Mouse (Mus musculus): ENCODE data around the gene Acvr1b. TPM values are rescaled to one million over a fixed set of nuclear protein-coding genes. Genes with fewer than 3 reads are reported as not detected.

The Acvr1b gene
- polyA plus RNA-seq, 1 experiment from 2014 or later: 5.8 TPM

DNA sequence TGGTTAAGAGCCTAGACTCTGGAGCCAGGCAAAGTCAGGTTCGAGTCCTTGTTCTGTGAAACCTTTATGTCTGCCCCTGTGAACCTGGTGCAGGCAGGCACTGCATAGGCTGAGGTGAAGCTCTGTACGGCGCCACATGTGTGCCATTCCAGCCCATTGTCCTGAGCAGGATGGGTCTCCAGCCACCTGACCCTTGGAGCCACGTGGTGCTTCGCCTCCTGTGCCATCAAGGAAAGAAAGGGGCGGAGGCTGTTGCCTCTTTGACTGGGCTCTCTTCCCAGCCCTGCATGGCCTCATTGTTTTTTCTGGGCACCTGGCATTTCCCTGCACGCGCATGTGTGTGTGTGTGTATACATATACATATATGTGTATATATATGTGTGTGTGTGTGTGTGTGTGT is 66.0 kb downstream of the Acvr1b start:
- 66% methylated on average over 8 of the region's 8 CpGs for WGBS
- H3K9ac ChIP-seq (ENCODE audit: low read depth, low read length): no peak overlapping the region
- no peaks in the 10 kb centered on the region for H3K9me3 ChIP-seq (replicated peaks; ENCODE audit: low read length)
- no peak overlapping the region for H3K4me2 ChIP-seq (ENCODE audit: low read length)
- H3K36me3 ChIP-seq (ENCODE audit: insufficient read depth, low read length): no peaks in the 10 kb centered on the region
- peaks cover 8% of the 10 kb centered on the region; the same call in 1 of the 2 replicates for H3K4me1 ChIP-seq (replicated peaks; ENCODE audit: insufficient read depth, low read length)
- ATAC-seq (replicated peaks; ENCODE audit: low FRiP score, low read depth) (no peak), DNase-seq (ENCODE audit: low spot score) (no peak)
- TF ChIP-seq CTCF (IDR thresholded peaks at IDR 0.05; ENCODE audit: low read depth): no peak
- no peak overlapping the region for H3K4me3 ChIP-seq (replicated peaks; ENCODE audit: low read depth, low read length)
- H3K27ac ChIP-seq: no peak overlapping the region
- no peaks in the 10 kb centered on the region for H3K27me3 ChIP-seq (ENCODE audit: insufficient read depth, low read length)

DNA sequence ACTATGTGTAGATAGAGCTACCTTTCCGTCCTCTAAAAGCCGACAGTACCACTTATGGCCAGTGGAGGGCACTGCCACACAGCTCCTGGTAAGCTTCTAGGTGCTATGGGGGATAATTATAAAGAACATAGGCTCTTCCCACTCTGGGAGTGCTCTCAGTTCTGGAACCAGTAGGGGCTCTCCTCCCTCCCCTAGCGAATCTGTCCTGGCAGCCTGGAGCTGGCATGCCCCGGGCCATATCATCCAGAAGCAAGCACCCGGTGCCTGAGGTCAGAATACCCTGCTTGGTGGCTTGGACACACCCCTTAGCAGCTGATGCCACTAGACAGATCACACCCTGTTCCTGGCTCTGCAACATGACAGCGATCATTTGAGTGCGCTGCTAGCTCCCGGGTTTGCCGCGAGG is 66.9 kb downstream of the Acvr1b start:
- no peaks in the 10 kb centered on the region for H3K36me3 ChIP-seq (ENCODE audit: insufficient read depth, low read length)
- 0 out of 2 replicates have a peak, but pooled peaks cover 8% of the 10 kb centered on the region for H3K4me1 ChIP-seq (replicated peaks; ENCODE audit: insufficient read depth, low read length)
- peak; percentile 96 for TF ChIP-seq CTCF (IDR thresholded peaks at IDR 0.05; ENCODE audit: low read depth)
- peak overlapping the region; percentile 33 for H3K4me2 ChIP-seq (ENCODE audit: low read length)
- WGBS: 6% methylated on average over 10 of the region's 10 CpGs
- no peaks in the 10 kb centered on the region for H3K27me3 ChIP-seq (ENCODE audit: insufficient read depth, low read length)
- peak overlapping the region; percentile 43; the same call in 1 of the 2 replicates for H3K27ac ChIP-seq
- no peaks in the 10 kb centered on the region for H3K9me3 ChIP-seq (replicated peaks; ENCODE audit: low read length)
- DNase-seq (ENCODE audit: low spot score) (peak; percentile 95), ATAC-seq (replicated peaks; ENCODE audit: low FRiP score, low read depth) (peak; percentile 56)
- peak overlapping the region; percentile 35; the same call in 1 of the 2 replicates for H3K9ac ChIP-seq (ENCODE audit: low read depth, low read length)
- H3K4me3 ChIP-seq (replicated peaks; ENCODE audit: low read depth, low read length): 0 out of 2 replicates have a peak overlapping the region, but pooled peaks have one; percentile 8

DNA sequence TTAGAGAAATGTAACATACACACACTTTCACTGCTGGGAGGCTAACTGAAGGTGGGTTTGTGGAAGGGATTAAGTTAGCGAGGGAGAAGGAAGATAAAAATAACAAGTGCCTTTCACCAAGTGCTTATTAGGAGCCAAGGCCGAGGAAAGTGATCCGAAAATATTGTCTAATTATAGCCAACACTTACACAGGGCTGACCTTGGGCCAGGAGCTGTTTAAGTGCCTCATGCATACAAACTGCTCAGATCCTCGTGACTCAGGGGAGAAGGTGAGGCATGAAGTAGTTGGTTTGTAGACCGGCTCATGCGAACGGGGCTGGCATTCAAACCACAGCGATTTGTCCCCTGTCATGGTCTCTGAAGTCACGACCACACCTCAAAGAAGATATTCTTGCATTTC is 67.4 kb downstream of the Acvr1b start:
- DNase-seq (ENCODE audit: low spot score) (no peak), ATAC-seq (replicated peaks; ENCODE audit: low FRiP score, low read depth) (no peak)

DNA sequence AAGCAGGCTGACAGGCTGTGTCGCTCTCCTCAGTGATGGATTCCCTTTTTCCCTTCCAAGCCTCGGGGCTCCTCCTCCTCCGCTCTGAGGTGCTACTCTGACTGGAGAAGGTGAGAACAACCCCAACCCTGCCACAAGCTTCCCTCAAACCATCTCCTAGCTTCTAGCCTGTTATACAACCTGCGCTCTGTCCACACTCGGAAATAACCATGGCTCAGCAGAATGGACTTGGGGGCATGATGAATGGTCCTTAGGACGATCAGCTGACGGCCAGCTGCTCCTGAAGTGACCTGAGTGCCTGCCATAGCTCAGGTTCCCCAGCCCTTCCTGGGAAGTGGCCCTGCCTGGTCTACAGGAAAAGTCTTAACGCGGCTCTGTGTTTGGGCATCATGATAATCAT is 68.0 kb downstream of the Acvr1b start:
- Histone ChIP-seq H3K9me3 (replicated peaks; ENCODE audit: low read length) (no peaks in the 10 kb centered on the region), H3K4me2 (ENCODE audit: low read length) (no peak overlapping the region), H3K36me3 (ENCODE audit: insufficient read depth, low read length) (no peaks in the 10 kb centered on the region), H3K27ac (peak overlapping the region; percentile 43; the same call in 1 of the 2 replicates), H3K4me3 (replicated peaks; ENCODE audit: low read depth, low read length) (no peak overlapping the region), H3K4me1 (replicated peaks; ENCODE audit: insufficient read depth, low read length) (peaks cover 10% of the 10 kb centered on the region; the same call in 1 of the 2 replicates), H3K9ac (ENCODE audit: low read depth, low read length) (no peak overlapping the region), H3K27me3 (ENCODE audit: insufficient read depth, low read length) (no peaks in the 10 kb centered on the region)
- no peak for TF ChIP-seq CTCF (IDR thresholded peaks at IDR 0.05; ENCODE audit: low read depth)
- no peak for DNase-seq (ENCODE audit: low spot score)
- ATAC-seq (replicated peaks; ENCODE audit: low FRiP score, low read depth): no peak
- 53% methylated on average over 9 of the region's 9 CpGs for WGBS

More for the DNA sequence above, 67.4 kb downstream of the Acvr1b start:
- H3K27ac ChIP-seq: peak overlapping the region; percentile 43; the same call in 1 of the 2 replicates
- no peaks in the 10 kb centered on the region for H3K27me3 ChIP-seq (ENCODE audit: insufficient read depth, low read length)
- H3K9me3 ChIP-seq (replicated peaks; ENCODE audit: low read length): no peaks in the 10 kb centered on the region
- H3K36me3 ChIP-seq (ENCODE audit: insufficient read depth, low read length): no peaks in the 10 kb centered on the region
- H3K4me1 ChIP-seq (replicated peaks; ENCODE audit: insufficient read depth, low read length): 0 out of 2 replicates have a peak, but pooled peaks cover 5% of the 10 kb centered on the region
- H3K4me3 ChIP-seq (replicated peaks; ENCODE audit: low read depth, low read length): no peak overlapping the region
- no peak for TF ChIP-seq CTCF (IDR thresholded peaks at IDR 0.05; ENCODE audit: low read depth)
- peak overlapping the region; percentile 35; the same call in 1 of the 2 replicates for H3K9ac ChIP-seq (ENCODE audit: low read depth, low read length)
- H3K4me2 ChIP-seq (ENCODE audit: low read length): peak overlapping the region; percentile 33
- WGBS: 56% methylated on average over 9 of the region's 9 CpGs

DNA sequence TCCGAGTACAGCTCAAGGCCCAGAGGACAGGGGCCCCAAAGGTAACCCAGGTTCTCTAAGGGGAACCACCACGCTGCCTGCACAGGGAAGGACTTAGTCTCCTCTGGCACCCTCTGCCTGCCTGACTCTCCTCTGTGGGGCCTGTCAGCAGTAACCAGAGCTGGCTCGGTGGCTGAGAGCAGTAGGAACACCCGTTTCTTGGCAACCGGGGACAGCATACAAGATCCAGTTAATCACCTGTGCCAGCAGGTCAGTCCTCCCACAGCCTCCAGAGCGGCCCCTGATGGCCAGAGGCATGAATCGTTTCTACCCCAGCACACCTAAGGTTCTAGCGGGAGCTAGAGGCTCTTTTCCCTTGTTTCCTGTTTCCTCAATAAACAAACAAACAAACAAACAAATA is 68.8 kb downstream of the Acvr1b start:
- Histone ChIP-seq H3K27ac (peak overlapping the region; percentile 65), H3K36me3 (ENCODE audit: insufficient read depth, low read length) (no peaks in the 10 kb centered on the region), H3K4me2 (ENCODE audit: low read length) (no peak overlapping the region), H3K9me3 (replicated peaks; ENCODE audit: low read length) (no peaks in the 10 kb centered on the region), H3K27me3 (ENCODE audit: insufficient read depth, low read length) (no peaks in the 10 kb centered on the region), H3K9ac (ENCODE audit: low read depth, low read length) (no peak overlapping the region), H3K4me3 (replicated peaks; ENCODE audit: low read depth, low read length) (no peak overlapping the region), H3K4me1 (replicated peaks; ENCODE audit: insufficient read depth, low read length) (peaks cover 14% of the 10 kb centered on the region; the same call in 1 of the 2 replicates)
- ATAC-seq (replicated peaks; ENCODE audit: low FRiP score, low read depth) (peak; percentile 27), DNase-seq (ENCODE audit: low spot score) (peak; percentile 86)
- WGBS: 18% methylated on average over 8 of the region's 8 CpGs
- peak; percentile 70 for TF ChIP-seq CTCF (IDR thresholded peaks at IDR 0.05; ENCODE audit: low read depth)

DNA sequence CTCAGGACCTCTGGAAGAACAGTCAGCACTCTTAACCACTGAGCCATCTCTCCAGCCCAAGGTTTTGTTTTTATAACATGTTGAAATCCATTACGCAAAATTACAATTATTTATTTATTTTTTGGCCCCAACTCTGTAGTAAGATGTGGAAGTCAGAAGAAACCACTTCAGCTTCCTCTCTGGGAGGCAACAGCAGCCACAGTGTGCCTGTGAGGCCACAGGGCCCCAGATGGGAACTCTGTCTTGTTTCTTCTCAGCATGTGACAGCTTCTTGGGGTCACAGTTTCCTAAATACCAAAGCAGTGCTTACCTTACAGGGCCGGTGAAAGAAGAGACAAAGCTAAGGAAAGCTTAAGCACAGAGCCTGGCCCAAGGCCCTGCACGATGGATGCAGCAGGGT is 70.1 kb downstream of the Acvr1b start:
- no peak overlapping the region for H3K4me3 ChIP-seq (replicated peaks; ENCODE audit: low read depth, low read length)
- TF ChIP-seq CTCF (IDR thresholded peaks at IDR 0.05; ENCODE audit: low read depth): no peak
- no peaks in the 10 kb centered on the region for H3K36me3 ChIP-seq (ENCODE audit: insufficient read depth, low read length)
- peaks cover 10% of the 10 kb centered on the region; the same call in 1 of the 2 replicates for H3K4me1 ChIP-seq (replicated peaks; ENCODE audit: insufficient read depth, low read length)
- H3K9me3 ChIP-seq (replicated peaks; ENCODE audit: low read length): no peaks in the 10 kb centered on the region
- ATAC-seq (replicated peaks; ENCODE audit: low FRiP score, low read depth): no peak
- H3K27ac ChIP-seq: no peak overlapping the region
- no peaks in the 10 kb centered on the region for H3K27me3 ChIP-seq (ENCODE audit: insufficient read depth, low read length)
- no peak for DNase-seq (ENCODE audit: low spot score)
- H3K9ac ChIP-seq (ENCODE audit: low read depth, low read length): no peak overlapping the region
- WGBS: 56% methylated on average over 3 of the region's 3 CpGs
- no peak overlapping the region for H3K4me2 ChIP-seq (ENCODE audit: low read length)
